Mouse (Mus musculus): Measurements from ENCODE around the gene Tspear. TPM values are rescaled to one million over a fixed set of nuclear protein-coding genes. Genes with fewer than 3 reads are reported as not detected.

Gene Tspear
- not detected for total RNA-seq (2023)

DNA sequence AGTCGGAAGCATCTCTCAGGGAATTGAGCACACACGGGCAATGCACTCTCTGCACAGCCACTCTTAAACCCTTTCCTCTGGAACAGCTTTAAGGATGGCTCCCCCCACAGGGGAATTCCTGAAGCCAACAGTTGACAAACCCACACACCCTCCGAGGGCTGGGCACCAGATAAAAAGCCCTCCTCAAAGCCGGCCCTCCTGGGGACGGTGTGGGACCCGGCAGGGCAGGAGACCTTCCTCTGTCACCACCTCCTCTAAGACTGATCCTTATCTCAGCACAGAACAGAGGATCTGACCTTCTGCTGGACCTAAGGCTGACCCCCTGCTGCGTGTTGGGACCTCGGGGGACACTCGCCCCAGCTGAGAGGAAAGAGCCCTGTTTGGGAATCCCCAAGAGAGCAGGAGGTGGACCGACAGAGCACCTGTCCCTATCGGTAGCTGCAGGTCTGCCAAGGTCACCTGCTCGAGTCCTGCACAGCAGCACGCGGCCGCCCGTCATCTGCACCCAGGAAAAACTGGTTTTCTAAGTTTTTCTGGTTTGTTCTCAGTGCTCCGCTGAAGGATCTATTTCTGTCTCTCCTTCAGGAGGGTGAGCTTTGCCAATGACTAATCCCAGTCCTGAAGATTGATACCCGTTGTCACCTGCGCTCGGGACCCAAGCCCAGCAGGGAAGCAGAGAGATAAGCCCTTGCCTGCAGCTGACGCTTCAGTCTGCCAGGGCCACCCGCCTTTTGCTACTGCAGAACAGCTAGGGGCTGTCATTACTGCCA is at the start of gene Tspear:
Gene Tspear (plus strand): TSS at position 675 of the 770 bp plus-strand sequence.

DNA sequence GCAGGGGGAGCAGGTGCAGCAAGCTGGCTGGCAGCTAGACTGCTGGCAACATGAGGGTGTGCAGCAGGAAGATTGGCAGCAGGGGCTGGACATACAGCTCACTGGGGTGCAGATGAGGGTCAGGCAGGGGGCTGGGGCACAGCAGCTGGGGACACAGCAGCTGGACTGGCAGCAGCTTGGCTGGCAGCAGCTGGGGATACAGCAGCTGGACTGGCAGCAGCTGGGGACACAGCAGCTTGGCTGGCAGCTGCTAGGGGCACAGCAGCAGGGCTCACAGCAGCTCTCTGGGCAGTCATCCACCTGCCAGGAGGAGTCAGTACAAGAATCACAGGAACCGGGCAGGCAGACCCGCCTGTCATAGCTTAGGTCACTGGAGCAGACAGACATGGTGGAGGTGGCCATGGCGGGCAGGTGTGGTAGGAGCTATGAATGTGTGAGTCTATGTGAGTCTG is 4.0 kb downstream of the Tspear start, which contains the start of gene Gm19402:
Gene Gm19402 (minus strand): TSS at position 402 of the 452 bp plus-strand sequence.

DNA sequence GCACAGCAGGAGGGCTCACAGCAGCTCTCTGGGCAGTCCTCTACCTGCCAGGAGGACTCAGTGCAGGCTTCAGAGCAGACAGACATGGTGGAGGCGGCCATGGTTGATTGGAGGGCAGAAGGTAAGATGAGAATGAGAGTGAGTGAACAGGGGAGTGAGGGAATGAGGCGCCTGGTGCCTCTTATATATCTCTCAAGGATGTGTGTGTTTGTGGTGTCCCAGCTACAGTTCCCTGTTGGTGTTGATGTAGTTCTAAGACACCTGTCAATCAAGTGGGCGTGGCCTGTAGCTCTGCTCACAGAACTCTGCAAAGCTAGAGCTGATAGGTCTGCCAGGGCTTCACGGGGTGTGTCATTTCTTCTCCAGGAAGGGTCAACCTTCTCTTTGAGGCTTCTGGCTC is 10.8 kb downstream of the Tspear start, which contains the start of gene Gm9508:
Gene Gm9508 (minus strand): TSS at position 101 of the 400 bp plus-strand sequence.

DNA sequence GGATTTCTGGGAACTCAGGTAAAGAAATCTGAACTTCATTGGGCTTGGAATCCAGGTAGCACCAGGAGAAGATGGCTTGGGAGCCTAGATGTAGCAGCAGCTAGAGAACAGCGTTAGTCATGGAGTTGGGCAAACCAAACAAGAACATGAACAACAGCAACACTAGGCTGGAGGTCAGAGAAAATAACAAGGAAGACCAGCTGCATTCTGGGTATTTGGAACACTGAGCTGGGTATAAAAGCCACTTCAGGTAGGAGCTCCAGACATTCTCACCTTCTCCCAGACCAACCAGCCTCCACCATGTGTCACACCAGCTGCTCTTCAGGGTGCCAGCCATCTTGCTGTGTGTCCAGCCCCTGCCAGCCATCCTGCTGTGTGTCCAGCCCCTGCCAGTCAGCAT is 20.0 kb downstream of the Tspear start, which contains the start of gene Gm10272:
Gene Gm10272 (plus strand): TSS at position 301 of the 400 bp plus-strand sequence.

DNA sequence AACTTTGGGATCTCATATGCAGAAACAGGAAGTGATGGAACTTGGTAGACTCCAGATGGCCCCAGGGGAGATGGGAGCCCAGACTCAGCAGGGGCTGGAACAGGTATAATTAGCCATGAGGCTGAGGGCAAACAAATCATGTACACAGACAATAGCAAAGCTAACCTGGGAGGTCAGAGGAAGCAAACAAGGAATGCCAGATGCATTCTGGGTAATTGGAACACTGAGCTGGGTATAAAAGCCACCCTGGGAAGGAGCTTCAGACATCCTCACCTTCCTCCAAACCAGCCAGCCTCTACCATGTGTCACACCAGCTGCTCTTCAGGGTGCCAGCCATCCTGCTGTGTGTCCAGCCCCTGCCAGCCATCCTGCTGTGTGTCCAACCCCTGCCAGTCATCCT is 24.8 kb downstream of the Tspear start, which contains the start of gene Gm10024:
Gene Gm10024 (plus strand): TSS at position 301 of the 400 bp plus-strand sequence.

DNA sequence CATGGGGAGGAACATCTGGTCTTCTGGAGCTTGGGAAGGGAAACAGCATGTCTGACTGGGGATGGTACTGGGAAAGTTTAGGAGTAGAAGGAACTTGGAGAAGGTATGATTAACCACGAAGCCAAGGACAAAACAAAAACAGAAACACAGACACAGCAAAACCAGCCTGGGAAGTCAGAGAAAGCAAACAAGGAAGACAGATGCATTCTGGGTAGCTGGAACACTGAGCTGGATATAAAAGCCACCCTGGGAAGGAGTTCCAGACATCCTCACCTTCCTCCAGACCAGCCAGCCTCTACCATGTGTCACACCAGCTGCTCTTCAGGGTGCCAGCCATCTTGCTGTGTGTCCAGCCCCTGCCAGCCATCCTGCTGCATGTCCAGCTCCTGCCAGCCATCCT is 29.1 kb downstream of the Tspear start, which contains the start of gene Gm10142:
Gene Gm10142 (plus strand): TSS at position 301 of the 400 bp plus-strand sequence.

DNA sequence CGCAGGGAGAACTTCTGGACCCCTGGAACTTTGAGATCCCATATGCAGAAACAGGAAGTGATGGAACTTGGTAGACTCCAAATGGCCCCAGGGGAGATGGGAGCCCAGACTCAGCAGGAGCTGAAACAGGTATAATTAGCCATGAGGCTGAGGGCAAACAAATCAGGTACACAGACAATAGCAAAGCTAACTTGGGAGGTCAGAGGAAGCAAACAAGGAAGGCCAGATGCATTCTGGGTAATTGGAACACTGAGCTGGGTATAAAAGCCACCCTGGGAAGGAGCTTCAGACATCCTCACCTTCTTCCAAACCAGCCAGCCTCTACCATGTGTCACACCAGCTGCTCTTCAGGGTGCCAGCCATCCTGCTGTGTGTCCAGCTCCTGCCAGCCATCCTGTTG is 33.9 kb downstream of the Tspear start, which contains the start of gene Krtap12-1:
Gene Krtap12-1 (plus strand): TSS at position 301 of the 400 bp plus-strand sequence.

DNA sequence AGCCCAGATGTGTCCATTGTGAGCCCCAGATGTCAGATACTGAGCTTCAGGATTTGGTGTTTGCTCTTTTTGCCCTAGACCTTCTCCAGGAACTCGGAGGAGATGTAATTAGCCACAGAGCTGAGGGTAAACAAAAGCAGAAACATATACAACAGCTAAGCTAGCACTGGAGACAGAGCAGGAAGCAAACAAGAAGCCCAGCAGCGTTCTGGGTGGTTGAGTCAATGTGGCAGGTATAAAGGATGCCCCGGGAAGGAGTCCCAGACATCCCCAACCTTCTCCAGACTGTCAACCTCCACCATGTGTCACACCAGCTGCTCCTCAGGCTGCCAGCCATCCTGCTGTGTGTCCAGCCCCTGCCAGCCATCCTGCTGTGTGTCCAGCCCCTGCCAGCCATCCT is 39.8 kb downstream of the Tspear start, which contains the start of gene Gm10100:
Gene Gm10100 (plus strand): TSS at position 301 of the 400 bp plus-strand sequence.

DNA sequence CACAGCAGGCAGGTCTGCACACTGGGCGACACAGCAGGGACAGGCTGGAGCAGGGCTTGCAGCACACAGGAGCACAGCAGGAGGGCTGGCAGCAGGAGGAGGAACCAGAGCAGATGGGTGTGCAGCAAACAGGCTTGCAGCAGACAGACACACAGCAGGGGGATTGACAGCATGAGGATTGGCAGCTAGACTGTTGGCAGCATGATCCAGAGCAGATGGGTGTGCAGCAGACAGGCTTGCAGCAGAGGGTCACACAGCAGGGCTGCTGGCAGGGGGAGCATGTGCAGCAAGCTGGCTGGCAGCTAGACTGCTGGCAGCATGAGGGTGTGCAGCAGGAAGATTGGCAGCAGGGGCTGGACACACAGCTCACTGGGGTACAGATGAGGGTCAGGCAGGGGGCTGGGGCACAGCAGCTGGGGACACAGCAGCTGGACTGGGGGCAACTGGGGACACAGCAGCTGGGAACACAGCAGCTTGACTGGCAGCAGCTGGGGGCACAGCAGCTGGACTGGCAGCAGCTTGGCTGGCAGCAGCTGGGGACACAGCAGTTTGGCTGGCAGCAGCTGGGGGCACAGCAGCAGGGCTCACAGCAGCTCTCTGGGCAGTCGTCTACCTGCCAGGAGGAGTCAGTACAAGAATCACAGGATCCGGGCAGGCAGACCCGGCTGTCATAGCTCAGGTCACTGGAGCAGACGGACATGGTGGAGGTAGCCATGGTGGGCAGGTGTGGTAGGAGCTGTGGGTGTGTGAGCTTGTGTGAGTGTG is 55.7 kb downstream of the Tspear start, which contains the start of gene Gm18596:
Gene Gm18596 (minus strand): TSS at position 715 of the 765 bp plus-strand sequence.

DNA sequence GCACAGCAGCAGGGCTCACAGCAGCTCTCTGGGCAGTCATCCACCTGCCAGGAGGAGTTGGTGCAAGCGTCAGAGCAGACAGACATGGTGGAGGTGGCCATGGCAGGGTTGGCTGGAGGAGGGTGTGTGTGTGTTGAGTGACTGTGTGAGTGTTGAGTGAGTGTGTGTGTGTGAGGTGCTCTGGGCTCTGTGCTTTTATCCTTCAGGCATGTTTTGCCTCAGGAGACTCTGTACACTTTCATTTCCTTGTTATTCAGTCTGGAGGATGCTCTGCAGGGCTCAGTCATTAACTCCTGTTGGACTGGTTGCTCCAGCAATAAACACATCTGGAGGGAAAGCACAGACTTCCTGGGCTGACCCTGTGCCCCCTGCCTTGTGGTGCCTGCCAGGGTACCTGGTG is 64.9 kb downstream of the Tspear start, which contains the start of gene Gm9736:
Gene Gm9736 (minus strand): TSS at position 101 of the 400 bp plus-strand sequence.

DNA sequence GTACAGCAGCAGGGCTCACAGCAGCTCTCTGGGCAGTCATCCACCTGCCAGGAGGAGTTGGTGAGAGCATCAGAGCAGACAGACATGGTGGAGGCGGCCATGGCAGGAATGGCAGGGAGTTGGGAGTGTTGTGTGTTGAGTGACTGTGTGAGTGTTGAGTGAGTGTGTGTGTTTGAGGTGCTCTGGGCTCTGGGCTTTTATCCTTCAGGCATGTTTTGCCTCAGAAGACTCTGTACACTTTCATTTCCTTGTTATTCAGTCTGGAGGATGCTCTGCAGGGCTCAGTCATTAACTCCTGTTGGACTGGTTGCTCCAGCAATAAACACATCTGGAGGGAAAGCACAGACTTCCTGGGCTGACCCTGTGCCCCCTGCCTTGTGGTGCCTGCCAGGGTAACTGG is 73.2 kb downstream of the Tspear start, which contains the start of gene Gm3233:
Gene Gm3233 (minus strand): TSS at position 101 of the 400 bp plus-strand sequence.

DNA sequence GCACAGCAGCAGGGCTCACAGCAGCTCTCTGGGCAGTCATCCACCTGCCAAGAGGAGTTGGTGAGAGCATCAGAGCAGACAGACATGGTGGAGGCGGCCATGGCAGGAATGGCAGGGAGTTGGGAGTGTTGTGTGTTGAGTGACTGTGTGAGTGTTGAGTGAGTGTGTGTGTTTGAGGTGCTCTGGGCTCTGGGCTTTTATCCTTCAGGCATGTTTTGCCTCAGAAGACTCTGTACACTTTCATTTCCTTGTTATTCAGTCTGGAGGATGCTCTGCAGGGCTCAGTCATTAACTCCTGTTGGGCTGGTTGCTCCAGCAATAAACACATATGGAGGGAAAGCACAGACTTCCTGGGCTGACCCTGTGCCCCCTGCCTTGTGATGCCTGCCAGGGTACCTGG is 84.9 kb downstream of the Tspear start, which contains the start of gene Gm3238:
Gene Gm3238 (minus strand): TSS at position 101 of the 400 bp plus-strand sequence.

DNA sequence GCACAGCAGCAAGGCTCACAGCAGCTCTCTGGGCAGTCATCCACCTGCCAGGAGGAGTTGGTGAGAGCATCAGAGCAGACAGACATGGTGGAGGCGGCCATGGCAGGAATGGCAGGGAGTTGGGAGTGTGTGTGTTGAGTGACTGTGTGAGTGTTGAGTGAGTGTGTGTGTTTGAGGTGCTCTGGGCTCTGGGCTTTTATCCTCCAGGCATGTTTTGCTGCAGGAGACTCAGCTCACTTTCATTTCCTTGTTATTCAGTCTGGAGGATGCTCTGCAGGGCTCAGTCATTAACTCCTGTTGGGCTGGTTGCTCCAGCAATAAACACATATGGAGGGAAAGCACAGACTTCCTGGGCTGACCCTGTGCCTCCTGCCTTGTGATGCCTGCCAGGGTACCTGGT is 90.5 kb downstream of the Tspear start, which contains the start of gene Gm7138:
Gene Gm7138 (minus strand): TSS at position 101 of the 400 bp plus-strand sequence.

DNA sequence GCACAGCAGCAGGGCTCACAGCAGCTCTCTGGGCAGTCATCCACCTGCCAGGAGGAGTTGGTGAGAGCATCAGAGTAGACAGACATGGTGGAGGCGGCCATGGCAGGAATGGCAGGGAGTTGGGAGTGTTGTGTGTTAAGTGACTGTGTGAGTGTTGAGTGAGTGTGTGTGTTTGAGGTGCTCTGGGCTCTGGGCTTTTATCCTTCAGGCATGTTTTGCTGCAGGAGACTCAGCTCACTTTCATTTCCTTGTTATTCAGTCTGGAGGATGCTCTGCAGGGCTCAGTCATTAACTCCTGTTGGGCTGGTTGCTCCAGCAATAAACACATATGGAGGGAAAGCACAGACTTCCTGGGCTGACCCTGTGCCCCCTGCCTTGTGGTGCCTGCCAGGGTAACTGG is 96.1 kb downstream of the Tspear start, which contains the start of gene Gm3250:
Gene Gm3250 (minus strand): TSS at position 101 of the 400 bp plus-strand sequence.

DNA sequence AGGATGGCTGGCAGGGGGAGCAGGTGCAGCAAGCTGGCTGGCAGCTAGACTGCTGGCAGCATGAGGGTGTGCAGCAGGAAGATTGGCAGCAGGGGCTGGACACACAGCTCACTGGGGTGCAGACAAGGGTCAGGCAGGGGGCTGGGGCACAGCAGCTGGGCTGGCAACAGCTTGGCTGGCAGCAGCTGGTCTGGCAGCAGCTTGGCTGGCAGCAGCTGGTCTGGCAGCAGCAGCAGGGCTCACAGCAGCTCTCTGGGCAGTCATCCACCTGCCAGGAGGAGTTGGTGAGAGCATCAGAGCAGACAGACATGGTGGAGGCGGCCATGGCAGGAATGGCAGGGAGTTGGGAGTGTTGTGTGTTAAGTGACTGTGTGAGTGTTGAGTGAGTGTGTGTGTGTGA is 101.5 kb downstream of the Tspear start, which contains the start of gene Gm7137:
Gene Gm7137 (minus strand): TSS at position 325 of the 400 bp plus-strand sequence.

DNA sequence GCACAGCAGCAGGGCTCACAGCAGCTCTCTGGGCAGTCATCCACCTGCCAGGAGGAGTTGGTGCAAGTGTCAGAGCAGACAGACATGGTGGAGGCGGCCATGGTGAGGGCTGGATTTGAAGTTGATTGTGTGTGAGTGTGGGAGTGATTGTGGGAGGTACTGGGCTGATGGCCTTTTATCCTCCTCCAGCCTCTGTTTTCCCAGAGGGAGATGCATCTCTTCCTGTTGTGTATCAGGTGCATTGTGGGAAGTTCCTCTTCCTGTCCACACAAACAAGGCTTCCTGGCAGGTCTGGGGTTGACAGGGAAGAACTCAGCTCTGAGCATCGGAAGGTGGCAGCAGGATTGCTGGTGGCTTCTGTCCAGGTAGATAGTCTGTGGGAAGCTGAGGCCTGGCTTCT is 108.6 kb downstream of the Tspear start, which contains the start of gene Gm9639:
Gene Gm9639 (minus strand): TSS at position 101 of the 400 bp plus-strand sequence.

DNA sequence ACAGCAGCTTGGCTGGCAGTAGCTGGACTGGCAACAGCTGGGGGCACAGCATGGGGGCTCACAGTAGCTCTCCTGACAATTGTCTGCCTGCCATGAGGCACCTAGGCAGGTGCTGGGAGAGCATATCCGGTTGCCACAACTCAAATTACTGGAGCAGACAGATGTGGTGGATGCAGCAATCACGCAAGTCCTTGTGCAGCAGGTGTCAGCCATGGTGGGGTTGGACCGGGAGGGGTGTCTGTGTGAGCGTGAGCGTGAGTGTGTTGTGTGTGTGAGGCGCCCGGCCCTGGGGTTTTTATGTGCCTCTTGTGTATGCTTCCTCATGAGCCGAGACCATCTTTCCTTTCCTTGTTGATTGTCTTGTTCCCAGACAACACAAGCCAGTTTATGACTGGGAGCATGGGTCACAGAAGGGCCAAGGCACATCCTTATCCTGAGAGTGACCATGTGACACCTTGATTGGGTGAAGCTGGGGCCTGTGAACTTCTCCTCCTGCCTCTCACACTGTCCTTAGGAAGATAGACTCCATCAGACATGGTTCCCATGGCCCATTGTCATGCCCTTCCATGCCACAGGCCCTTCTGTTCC is 112.6 kb downstream of the Tspear start, which contains the start of gene Gm19668:
Gene Gm19668 (minus strand): TSS at position 213 of the 588 bp plus-strand sequence.

DNA sequence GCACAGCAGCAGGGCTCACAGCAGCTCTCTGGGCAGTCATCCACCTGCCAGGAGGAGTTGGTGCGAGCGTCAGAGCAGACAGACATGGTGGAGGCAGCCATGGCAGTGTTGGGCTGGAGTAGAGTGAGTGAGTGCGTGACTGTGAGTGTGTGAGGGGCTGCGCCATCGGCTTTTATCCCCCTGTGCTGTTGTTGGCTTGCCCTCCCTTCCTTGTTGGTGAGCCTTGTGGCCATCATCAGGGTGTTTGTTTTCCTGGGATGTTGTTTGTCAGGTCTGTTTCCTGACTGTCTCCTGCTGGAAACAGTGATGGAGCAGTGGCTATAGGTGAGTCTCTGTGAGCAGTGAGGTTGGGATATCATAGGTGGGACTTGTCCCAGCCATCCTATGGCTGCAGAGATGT is 125.4 kb downstream of the Tspear start, which contains the start of gene Gm9507:
Gene Gm9507 (minus strand): TSS at position 101 of the 400 bp plus-strand sequence.

DNA sequence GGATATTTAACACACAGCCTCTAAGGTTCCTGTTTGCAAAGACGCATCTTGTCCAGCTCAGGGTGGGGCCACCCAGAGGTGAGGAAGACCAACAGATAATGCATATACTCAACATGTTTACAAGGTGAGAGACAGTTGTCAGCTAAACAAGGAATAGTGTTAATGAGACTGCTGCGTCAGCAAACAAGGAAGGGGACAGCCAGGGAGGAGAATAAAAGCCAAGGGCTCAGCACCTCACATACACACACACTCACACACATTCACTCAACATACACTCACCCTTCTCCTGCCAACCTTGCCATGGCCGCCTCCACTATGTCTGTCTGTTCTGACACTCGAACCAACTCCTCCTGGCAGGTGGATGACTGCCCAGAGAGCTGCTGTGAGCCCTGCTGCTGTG is 128.0 kb downstream of the Tspear start, which contains the start of gene Gm2696:
Gene Gm2696 (plus strand): TSS at position 301 of the 400 bp plus-strand sequence.

DNA sequence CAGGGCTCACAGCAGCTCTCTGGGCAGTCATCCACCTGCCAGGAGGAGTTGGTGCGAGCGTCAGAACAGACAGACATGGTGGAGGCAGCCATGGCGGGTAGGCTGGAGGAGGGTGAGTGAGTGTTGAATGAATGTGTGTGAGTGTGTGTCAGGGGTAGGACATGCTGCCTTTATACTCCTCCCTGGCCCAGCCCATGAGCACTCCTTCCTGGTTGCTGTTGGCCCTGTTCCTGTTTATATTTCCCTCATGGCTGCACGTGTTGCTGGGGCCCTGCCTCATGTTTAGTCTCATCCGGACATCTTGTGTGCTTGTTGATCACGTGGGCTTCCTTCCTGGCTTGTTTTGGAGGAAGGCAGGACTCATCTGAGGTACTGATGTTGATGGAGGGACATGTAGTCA is 140.6 kb downstream of the Tspear start, which contains the start of gene Krtap10-4:
Gene Krtap10-4 (minus strand): TSS at position 145 of the 400 bp plus-strand sequence.

DNA sequence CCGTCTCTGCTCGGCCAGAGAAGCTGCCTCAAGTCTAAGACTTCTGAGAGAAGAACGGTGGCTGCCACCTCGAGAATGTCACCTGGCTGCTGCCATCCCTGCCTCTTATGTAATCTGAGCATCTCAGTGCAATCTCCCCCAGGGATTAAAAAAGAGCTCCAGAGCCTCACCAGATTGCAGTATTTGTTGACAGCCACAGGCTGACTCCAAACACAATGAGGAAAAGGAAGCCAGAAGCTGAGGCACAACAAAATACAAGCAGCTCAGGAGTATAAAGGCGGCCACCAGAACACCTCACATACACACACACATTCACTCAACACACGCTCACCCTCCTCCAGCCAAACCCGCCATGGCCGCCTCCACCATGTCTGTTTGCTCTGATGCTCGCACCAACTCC is 149.3 kb downstream of the Tspear start, which contains the start of gene Krtap10-10:
Gene Krtap10-10 (plus strand): TSS at position 301 of the 400 bp plus-strand sequence.

DNA sequence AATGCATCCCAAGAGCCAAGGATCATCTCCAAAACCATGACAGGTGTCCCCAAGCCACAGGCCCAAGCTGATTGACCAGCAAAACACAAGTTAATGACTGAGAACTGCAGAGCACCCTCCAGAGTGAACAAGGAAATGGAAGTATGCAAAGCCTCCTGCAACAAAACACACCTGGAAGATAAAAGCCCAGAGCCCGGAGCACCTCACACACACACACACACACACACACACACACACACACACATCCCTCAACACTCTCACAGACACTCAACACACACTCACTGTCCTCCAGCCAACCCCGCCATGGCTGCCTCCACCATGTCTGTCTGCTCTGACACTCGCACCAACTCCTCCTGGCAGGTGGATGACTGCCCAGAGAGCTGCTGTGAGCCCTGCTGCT is 160.1 kb downstream of the Tspear start, which contains the start of gene Gm36176:
Gene Gm36176 (plus strand): TSS at position 301 of the 400 bp plus-strand sequence.

